Comparison of ENCODE assay signal across 19 mouse cellular contexts in the genomic region with DNA sequence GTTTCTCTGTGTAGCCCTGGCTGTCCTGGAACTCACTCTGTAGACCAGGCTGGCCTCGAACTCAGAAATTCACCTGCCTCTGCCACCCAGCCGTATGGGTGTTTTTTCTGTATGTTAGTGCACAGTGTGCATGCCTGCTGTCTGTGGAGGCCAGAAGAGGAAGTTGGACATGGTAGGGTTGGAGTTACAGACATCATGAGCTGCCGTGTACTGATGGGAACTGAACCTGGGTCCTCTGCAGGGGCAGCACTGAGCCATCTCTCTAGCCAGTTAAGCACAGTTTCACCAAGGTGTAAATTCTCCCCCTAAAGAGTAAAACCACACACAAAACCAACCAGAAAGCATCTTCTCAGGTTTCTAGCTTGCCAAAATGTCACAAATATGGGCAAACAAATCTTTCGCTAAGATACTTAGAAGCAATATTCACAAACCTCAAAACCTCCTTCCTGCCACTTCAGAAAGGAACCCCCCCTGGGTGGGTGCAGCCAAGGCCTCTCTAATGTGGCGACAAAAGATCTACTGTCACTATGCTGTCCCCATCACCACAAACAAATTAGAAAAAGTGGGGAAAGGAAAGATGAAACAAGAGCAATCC. TPM values are rescaled to one million over a fixed set of nuclear protein-coding genes. Genes with fewer than 3 reads are reported as not detected.
DNase-seq lines count a peak whose midpoint lies in the region; ATAC-seq lines count a peak whose summit lies in the region.
"Had no signal": no experiment of that assay in that cellular context is flagged by ENCODE, and none has a peak within 500 bp of the region (broad histone marks: within the 10 kb centered on the region; RNA-seq: fewer than 3 reads in every experiment).

No protein-coding gene starts in this region.

- no peaks in the 10 kb centered on the region for H3K9me3 ChIP-seq in heart, embryonic 11.5 days (replicated peaks; ENCODE audit: control insufficient read depth, low read length)
- H3K9me3 ChIP-seq: forebrain, embryonic 10.5 days; intestine, embryonic 15.5 days had no signal

- H3K4me2 ChIP-seq in heart, embryonic 11.5 days, result no peak overlapping the region
- H3K4me2 ChIP-seq: intestine, embryonic 15.5 days had no signal

- WGBS in heart, embryonic 11.5 days (ENCODE audit: insufficient replicate concordance), result 86% methylated on average over 5 of the region's 5 CpGs

- H3K9ac ChIP-seq in heart, embryonic 11.5 days (ENCODE audit: low read depth, low read length), result no peak overlapping the region
- H3K9ac ChIP-seq: intestine, embryonic 15.5 days had no signal

- no peaks in the 10 kb centered on the region for H3K36me3 ChIP-seq in heart, embryonic 11.5 days (ENCODE audit: control insufficient read depth, insufficient read depth, low read length)
- H3K36me3 ChIP-seq: forebrain, embryonic 10.5 days; intestine, embryonic 15.5 days had no signal

- H3K27ac ChIP-seq in heart, embryonic 11.5 days (ENCODE audit: low read depth, low read length), result no peak overlapping the region
- H3K27ac ChIP-seq: forebrain, embryonic 10.5 days; intestine, embryonic 15.5 days had no signal

- no peaks in the 10 kb centered on the region for H3K27me3 ChIP-seq in heart, embryonic 11.5 days (ENCODE audit: control insufficient read depth, insufficient read depth, low read length)
- H3K27me3 ChIP-seq: intestine, embryonic 15.5 days had no signal

- peak; percentile 77 for ATAC-seq in megakaryocyte progenitor cell, adult 5-6 weeks (replicated peaks; ENCODE audit: poor library complexity)
- ATAC-seq in heart, embryonic 11.5 days (replicated peaks; ENCODE audit: insufficient number of reproducible peaks, low FRiP score, low TSS enrichment), result no peak
- ATAC-seq: intestine, embryonic 15.5 days had no signal

- H3K4me1 ChIP-seq in heart, embryonic 11.5 days (ENCODE audit: control insufficient read depth, insufficient read depth, low read length), result peaks cover 16% of the 10 kb centered on the region

- DNase-seq in B cell, adult 2 months, result peak; percentile 46 to 56
- peak; percentile 83 for DNase-seq in T-cell, adult 2 months (ENCODE audit: low spot score)
- peak; percentile 72 for DNase-seq in thymus, postnatal 14 days
- DNase-seq in Muller cell, postnatal 12 days (ENCODE audit: inconsistent ontology term), result no peak
- no peak for DNase-seq in right cerebral cortex, adult 18-20 months
- DNase-seq: cerebellum, adult 11-12 months; gastrocnemius, postnatal 14 days; kidney, postnatal 14 days; liver; lung, adult 18-20 months; right cerebral cortex, postnatal 14 days had no signal

- H3K4me3 ChIP-seq in heart, embryonic 11.5 days (ENCODE audit: low read depth, low read length), result no peak overlapping the region
- H3K4me3 ChIP-seq: forebrain, embryonic 10.5 days; intestine, embryonic 15.5 days had no signal

RNA-seq across cellular contexts. Expression of a gene that starts 12.0 kb away (rescaled TPM):
- total RNA-seq in megakaryocyte progenitor cell, adult 5-6 weeks (2015), result 20.9 and 26.1 TPM in 2 replicates
- 16.2 and 20.3 TPM in 2 replicates for total RNA-seq in megakaryocyte progenitor cell, adult 5-6 weeks (2017)
- polyA plus RNA-seq in heart, embryonic 11.5 days (2014; fragmentation: Nextera tagmentation; extraction: Ambion mirVana), result 4.1 and 4.9 TPM in 2 replicates

RNA-seq across cellular contexts. Expression of a gene that starts 20.2 kb away (rescaled TPM):
- 11.3 and 12.5 TPM in 2 replicates for total RNA-seq in megakaryocyte progenitor cell, adult 5-6 weeks (2015)
- 12.5 and 12.8 TPM in 2 replicates for total RNA-seq in megakaryocyte progenitor cell, adult 5-6 weeks (2017)
- 53.4 and 54.1 TPM in 2 replicates for polyA plus RNA-seq in heart, embryonic 11.5 days (2014; fragmentation: Nextera tagmentation; extraction: Ambion mirVana)

RNA-seq across cellular contexts. Expression of a gene that starts 40.0 kb away (rescaled TPM):
- not detected in 2 replicates for total RNA-seq in megakaryocyte progenitor cell, adult 5-6 weeks (2015)
- total RNA-seq in megakaryocyte progenitor cell, adult 5-6 weeks (2017), result not detected in 2 replicates
- polyA plus RNA-seq in heart, embryonic 11.5 days (2014; fragmentation: Nextera tagmentation; extraction: Ambion mirVana), result not detected in 2 replicates
- total RNA-seq: adrenal gland, adult 18-20 months; gastrocnemius, postnatal 14 days; heart, postnatal 25 days; left cerebral cortex, postnatal 14 days had no signal
- polyA plus RNA-seq: embryonic facial prominence, embryonic 14.5 days; forebrain, embryonic 10.5 days; intestine, embryonic 15.5 days had no signal

Comparison
In these comparisons a context has a peak if more than half of its experiments do, and no peak if none do; other contexts are left out.
1. DNase-seq: peak in B cell, adult 2 months (2 of 2), T-cell, adult 2 months (single experiment) and thymus, postnatal 14 days (single experiment); none in Muller cell, postnatal 12 days (single experiment) and right cerebral cortex, adult 18-20 months (single experiment).